Mouse (Mus musculus): Measurements from ENCODE around the gene Ankfn1.

GRCm38 (mm10) chr11:89408774-89409173 lies 368.7 kb downstream of the Ankfn1 start:
- no peak for TF ChIP-seq CTCF (IDR thresholded peaks at IDR 0.05; ENCODE audit: low read depth, low read length)
- TF ChIP-seq POLR2A (IDR thresholded peaks at IDR 0.05; ENCODE audit: borderline replicate concordance, low read depth, low read length), result no peak

Measured in bone marrow macrophage, adult 2 months (primary cell).